Mouse (Mus musculus) midbrain, postnatal 0 days (tissue): ENCODE data around the gene Arhgap9. TPM values are rescaled to one million over a fixed set of nuclear protein-coding genes. Genes with fewer than 3 reads are reported as not detected.

Experiments
- ATAC-seq: fragments of 200-750 bp; cut with Nextera tagmentation; 2 replicates; pipeline ENCODE4 v1.8.0; 2017; ENCODE audit warnings: moderate number of reproducible peaks, mild to moderate bottlenecking, moderate TSS enrichment, moderate library complexity; ENCODE audit not compliant: low FRiP score
- DNase-seq: peaks from one replicate; pipeline ENCODE4 v3.0.0-alpha.2; 2015; ENCODE audit warnings: low spot score
- H3K27ac ChIP-seq: fragments of 300-500 bp; sonication (generic); 2 replicates; pipeline ENCODE4 v1.5.1; 2014; ENCODE audit warnings: low read depth, mild to moderate bottlenecking, low read length, mixed read lengths
- H3K27me3 ChIP-seq: fragments of 300-500 bp; sonication (generic); 2 replicates; pipeline ENCODE4 v1.6.1; 2014; ENCODE audit warnings: low read length, control low read depth, mixed read lengths; ENCODE audit not compliant: insufficient read depth
- H3K36me3 ChIP-seq: fragments of 300-500 bp; sonication (generic); 2 replicates; pipeline ENCODE4 v1.6.1; 2014; ENCODE audit warnings: low read length, control low read depth, mixed read lengths; ENCODE audit not compliant: insufficient read depth
- H3K4me1 ChIP-seq: fragments of 300-500 bp; sonication (generic); 2 replicates; pipeline ENCODE4 v1.6.1; 2014; ENCODE audit warnings: mild to moderate bottlenecking, control low read depth, antibody characterized with exemption, low read length, mixed read lengths; ENCODE audit not compliant: insufficient read depth
- H3K4me2 ChIP-seq: fragments of 300-500 bp; sonication (generic); 2 replicates; pipeline ENCODE4 v1.6.1; 2014; ENCODE audit warnings: low read depth, mild to moderate bottlenecking, low read length, mixed read lengths; ENCODE audit not compliant: poor library complexity, severe bottlenecking
- H3K4me3 ChIP-seq: fragments of 300-500 bp; sonication (generic); 2 replicates; pipeline ENCODE4 v1.5.1; 2014; ENCODE audit warnings: low read depth, mild to moderate bottlenecking, low read length, moderate library complexity
- H3K9ac ChIP-seq: fragments of 300-500 bp; sonication (generic); replicated peaks from 2 replicates; pipeline ENCODE4 v1.6.1; 2014; ENCODE audit warnings: mild to moderate bottlenecking, low read length, moderate library complexity, mixed read lengths; ENCODE audit not compliant: poor library complexity, severe bottlenecking
- H3K9me3 ChIP-seq: fragments of 300-500 bp; sonication (generic); 2 replicates; pipeline ENCODE4 v1.6.1; 2016; ENCODE audit warnings: low read length, control low read depth
- CTCF ChIP-seq: IDR thresholded peaks from 2 replicates; pipeline ENCODE4 v1.5.1; 2016; ENCODE audit warnings: antibody characterized with exemption, mild to moderate bottlenecking
- WGBS: fragments of 180-500 bp; shearing (Covaris S2); extraction: QIAGEN DNeasy Blood & Tissue Kit; methylation state at CpG from one replicate; pipeline ENCODE4 v1.1.7; 2014; 5-methylcytosine and 5-hydroxymethylcytosine counted together
- polyA plus RNA-seq: library from polyadenylated mRNA; unstranded; fragments of >200 nt; fragmentation: Nextera tagmentation; extraction: Ambion mirVana; gene quantifications from 2 replicates; pipeline ENCODE4 v1.2.1, GENCODE M21; 2015
- total RNA-seq: library from RNA; depleted of rRNA; stranded (reverse); fragments of >200 nt; gene quantifications from 2 replicates; pipeline ENCODE4 v1.2.3, GENCODE M21; 2014

Gene Arhgap9
- total and polyA plus RNA-seq, 2 experiments from 2014 or later: 1.0 to 1.2 TPM

DNA sequence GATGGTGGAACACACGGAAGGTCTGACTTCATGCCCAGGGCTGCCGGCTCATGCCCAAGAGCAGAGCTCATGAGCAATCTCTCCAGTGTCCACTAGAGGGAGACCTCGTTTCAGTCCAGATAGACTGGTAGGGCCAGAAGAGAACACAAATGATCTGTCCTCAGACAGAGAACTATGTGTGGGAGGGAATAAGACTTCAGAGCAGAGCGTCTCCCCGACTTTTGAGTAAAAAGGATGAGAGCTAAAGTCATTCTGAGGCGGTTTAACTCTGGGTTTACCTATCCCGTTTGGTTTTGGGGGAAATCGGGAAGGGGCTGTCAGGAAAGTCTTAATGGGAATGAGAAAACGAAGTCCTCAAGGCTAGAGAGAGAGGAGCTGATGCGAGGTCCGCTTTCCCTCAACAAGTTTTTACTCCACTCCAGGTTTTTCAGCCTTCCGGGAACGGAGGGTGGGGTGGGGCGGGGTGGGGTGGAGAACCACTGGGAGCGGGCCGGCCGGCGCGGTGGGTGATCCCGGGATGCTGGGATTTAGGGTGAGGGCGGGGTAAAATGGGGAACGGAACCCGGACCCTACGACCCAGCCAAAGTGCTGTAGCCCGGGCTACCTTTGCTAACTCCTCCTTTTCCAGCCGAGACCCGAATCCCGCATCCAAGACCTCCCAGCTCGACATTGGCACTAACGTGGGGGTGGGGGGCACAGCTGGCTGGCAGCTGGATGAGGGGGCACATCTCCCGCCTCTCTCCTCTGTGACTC lies 17.3 kb downstream of the Arhgap9 start:
- DNase-seq: peak; percentile 95
- Histone ChIP-seq H3K9me3 (no peaks in the 10 kb centered on the region), H3K4me3 (peak overlapping the region; percentile 26), H3K36me3 (no peaks in the 10 kb centered on the region), H3K9ac (no peak overlapping the region), H3K4me2 (peak overlapping the region; percentile 47), H3K27ac (no peak overlapping the region; the same call in 1 of the 2 replicates), H3K4me1 (peaks cover 11% of the 10 kb centered on the region), H3K27me3 (peaks cover 30% of the 10 kb centered on the region)
- peak; percentile 70 for ATAC-seq
- TF ChIP-seq CTCF: peak; percentile 96
- WGBS: under 1% methylated on average over 31 of the region's 31 CpGs

DNA sequence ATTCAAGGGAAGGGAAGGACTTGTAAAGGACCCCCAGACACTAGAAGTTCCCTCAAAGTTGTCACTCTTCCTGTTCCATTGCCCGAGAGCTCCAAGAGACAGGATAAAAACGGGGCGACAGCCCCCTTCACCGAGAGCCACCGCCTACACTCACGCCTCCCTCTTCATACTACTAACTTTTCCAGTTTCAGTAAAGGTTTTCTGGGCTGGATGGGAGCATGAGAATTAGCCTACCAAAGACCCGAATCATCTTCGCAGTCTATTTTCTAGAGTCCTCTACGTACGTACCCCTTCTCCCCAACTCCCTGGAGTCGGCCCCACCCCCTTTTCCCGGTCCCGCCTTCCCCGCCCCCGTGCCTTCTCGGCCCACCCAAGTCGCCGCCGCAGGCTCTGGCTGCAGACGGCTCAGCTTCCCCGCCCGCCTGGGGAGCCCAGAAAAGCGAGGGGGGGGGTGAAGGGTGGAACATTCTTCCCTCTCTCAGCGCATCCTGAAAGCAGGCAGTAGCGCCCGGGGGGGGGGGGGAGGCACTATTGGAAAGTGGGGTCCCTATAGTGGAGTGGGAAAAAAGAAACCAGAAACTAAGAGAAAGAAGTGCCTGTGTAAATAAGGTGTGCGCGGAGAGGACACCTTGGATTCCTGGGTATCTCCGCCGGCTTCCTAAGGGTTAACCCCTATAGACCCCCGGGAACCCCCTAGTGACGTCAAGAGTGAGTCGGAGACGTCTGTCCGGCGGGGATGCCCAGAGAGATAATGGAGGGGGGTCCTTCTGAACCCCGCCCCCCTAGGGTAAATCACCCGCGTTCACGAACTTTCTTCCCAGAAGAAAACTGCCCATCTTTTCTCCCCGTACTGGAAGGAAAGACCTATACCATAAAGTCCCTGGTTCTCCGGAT lies 18.2 kb downstream of the Arhgap9 start:
- H3K27me3 ChIP-seq: peaks cover 30% of the 10 kb centered on the region
- peak overlapping the region; percentile 26 for H3K4me3 ChIP-seq
- peak overlapping the region; percentile 47 for H3K4me2 ChIP-seq
- peak; percentile 57 for DNase-seq
- under 1% methylated on average over 38 of the region's 42 CpGs for WGBS
- H3K36me3 ChIP-seq: no peaks in the 10 kb centered on the region
- H3K4me1 ChIP-seq: peaks cover 11% of the 10 kb centered on the region
- 0 out of 2 replicates have a peak overlapping the region, but pooled peaks have one; percentile 4 for H3K9ac ChIP-seq
- TF ChIP-seq CTCF: no peak
- no peak overlapping the region; the same call in 1 of the 2 replicates for H3K27ac ChIP-seq
- ATAC-seq: peak; percentile 32; the same call in 1 of the 2 replicates
- no peaks in the 10 kb centered on the region for H3K9me3 ChIP-seq

DNA sequence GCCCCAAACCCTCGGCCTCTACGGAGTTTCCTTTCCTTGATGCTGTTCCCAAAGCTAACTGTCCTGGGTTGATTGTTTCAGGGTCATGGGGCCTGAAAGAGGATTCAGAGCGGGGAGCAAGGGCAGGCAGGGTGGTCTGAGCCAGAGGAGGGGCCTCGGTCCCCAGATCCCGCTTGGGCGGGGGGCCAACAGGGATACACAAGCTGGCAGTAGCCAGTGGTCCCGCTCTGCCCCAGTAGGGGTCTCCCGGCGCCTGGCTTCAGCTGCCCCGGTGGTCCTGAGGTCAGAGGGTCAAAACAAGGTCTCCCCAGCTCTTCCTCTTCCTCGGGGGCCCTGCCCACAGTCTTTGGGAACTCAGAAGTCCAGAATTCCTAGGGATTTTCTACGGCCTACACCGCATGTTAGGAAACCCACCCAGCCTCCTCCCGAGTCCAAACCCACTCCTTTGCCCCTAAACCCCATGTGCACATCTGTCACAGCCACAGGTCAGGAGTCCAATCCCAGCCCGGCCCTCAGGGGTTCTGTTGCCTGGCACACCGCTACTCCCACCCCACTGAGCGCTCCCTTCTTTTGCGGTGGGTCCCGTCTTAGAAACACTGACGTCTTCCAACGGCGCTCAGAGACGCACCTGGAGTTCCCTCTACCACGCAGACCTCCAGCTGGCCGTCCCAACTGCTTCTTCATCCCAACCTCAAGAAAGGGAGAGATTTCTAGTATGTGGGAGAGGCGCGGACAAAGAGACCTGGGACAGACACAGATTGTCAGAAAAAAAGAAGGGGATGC lies 19.0 kb downstream of the Arhgap9 start:
- no peak overlapping the region for H3K27ac ChIP-seq
- H3K9me3 ChIP-seq: no peaks in the 10 kb centered on the region
- ATAC-seq (no peak), DNase-seq (peak; percentile 42)
- H3K4me1 ChIP-seq: peaks cover 11% of the 10 kb centered on the region
- H3K4me2 ChIP-seq: peak overlapping the region; percentile 47
- WGBS: under 1% methylated on average over 27 of the region's 27 CpGs
- 0 out of 2 replicates have a peak overlapping the region, but pooled peaks have one; percentile 4 for H3K9ac ChIP-seq
- no peaks in the 10 kb centered on the region for H3K36me3 ChIP-seq
- peak overlapping the region; percentile 26 for H3K4me3 ChIP-seq
- peaks cover 30% of the 10 kb centered on the region for H3K27me3 ChIP-seq
- TF ChIP-seq CTCF: no peak

DNA sequence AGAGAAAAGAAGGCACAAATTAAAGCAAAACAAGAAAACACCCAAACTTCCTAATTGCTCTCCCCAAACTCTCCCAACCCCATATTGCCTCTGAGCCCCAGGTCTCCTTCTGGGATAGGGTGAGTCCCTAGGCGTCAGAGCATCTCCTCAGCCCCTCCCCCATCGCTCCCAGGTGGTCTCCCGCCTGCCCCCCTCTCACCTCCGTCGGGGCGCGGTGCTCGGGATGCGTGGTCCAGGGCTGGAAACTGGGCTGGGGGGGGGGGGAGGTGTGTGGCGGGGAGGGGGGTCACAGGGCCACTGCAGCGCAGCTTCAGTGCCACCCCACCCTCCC lies 19.6 kb downstream of the Arhgap9 start:
- H3K36me3 ChIP-seq: no peaks in the 10 kb centered on the region
- H3K9me3 ChIP-seq: no peaks in the 10 kb centered on the region
- peaks cover 30% of the 10 kb centered on the region for H3K27me3 ChIP-seq
- TF ChIP-seq CTCF: no peak
- H3K4me2 ChIP-seq: peak overlapping the region; percentile 52
- H3K4me3 ChIP-seq: peak overlapping the region; percentile 29
- no peak overlapping the region for H3K27ac ChIP-seq
- no peak overlapping the region for H3K9ac ChIP-seq
- DNase-seq (no peak), ATAC-seq (no peak)
- WGBS: 0% methylated on average over 8 of the region's 11 CpGs
- peaks cover 11% of the 10 kb centered on the region for H3K4me1 ChIP-seq

DNA sequence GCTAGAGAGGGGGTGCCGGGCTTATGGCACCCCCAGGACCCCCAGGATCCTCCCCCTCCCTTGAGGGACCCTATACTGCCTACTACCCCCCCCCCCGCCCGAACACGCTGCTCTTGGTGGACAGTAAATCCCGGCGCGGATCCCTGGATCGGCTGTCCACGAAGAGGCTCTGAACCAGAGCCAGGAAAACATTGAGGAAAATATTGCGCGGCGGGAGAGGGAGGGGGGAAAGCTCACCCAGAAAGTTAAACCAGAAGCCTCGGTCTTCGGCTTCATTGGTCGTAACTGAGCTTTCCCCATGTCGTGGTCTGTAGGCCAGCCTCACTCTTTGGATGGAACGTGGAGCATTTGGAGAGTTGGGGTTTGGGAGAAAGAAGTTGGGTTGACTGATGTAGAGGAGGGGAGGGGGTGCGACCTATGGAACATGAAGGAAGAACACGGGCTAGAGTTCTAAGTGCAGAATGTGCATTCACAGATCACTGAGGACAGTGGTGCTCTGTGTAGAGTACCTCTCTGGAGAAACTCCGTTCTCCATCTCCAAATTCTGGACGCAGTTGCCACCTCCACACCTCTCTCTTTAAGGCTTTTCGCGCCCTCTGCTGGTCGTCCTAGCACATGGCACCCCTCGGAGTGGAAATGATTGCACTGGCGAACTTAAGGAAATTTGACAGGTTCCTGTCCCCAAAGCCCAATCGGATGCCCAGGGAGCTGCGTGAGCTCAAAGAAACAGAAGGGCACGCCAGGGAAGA lies 20.3 kb downstream of the Arhgap9 start, which contains the start of gene Gli1:
Gene Gli1 (minus strand): TSS at position 84 of the 749 bp plus-strand sequence.
- Histone ChIP-seq H3K9ac (peak within 1 kb of the TSS; percentile 29; the same call in 1 of the 2 replicates), H3K4me2 (peak within 1 kb of the TSS; percentile 52), H3K9me3 (no peaks in the 10 kb centered on the region), H3K4me3 (peak within 1 kb of the TSS; percentile 29), H3K27ac (no peak within 1 kb of the TSS), H3K4me1 (peaks cover 11% of the 10 kb centered on the region), H3K27me3 (peaks cover 30% of the 10 kb centered on the region), H3K36me3 (no peaks in the 10 kb centered on the region)
- peak; percentile 90 for TF ChIP-seq CTCF
- DNase-seq (peak; percentile 86), ATAC-seq (peak; percentile 48)
- WGBS: under 1% methylated on average over 28 of the region's 29 CpGs
